Mouse (Mus musculus) intestine, embryonic 15.5 days (tissue): ENCODE measurements around the gene Slc6a9. TPM values are rescaled to one million over a fixed set of nuclear protein-coding genes. Genes with fewer than 3 reads are reported as not detected.
A peak's percentile ranks its signal among the peaks of the same experiment; 100 is the strongest.

Experiments
- ATAC-seq: fragments of 200-750 bp; cut with Nextera tagmentation; 2 replicates; pipeline ENCODE4 v1.8.0; 2017; ENCODE audit warnings: moderate TSS enrichment, moderate library complexity
- H3K27ac ChIP-seq: fragments of 300-500 bp; sonication (generic); 2 replicates; pipeline ENCODE4 v1.5.1; 2015; ENCODE audit warnings: mild to moderate bottlenecking, inconsistent platforms
- H3K27me3 ChIP-seq: fragments of 300-500 bp; sonication (generic); replicated peaks from 2 replicates; pipeline ENCODE4 v1.6.1; 2015; ENCODE audit warnings: inconsistent platforms
- H3K36me3 ChIP-seq: fragments of 300-500 bp; sonication (generic); 2 replicates; pipeline ENCODE4 v1.6.1; 2015; ENCODE audit warnings: inconsistent platforms
- H3K4me1 ChIP-seq: fragments of 300-500 bp; sonication (generic); replicated peaks from 2 replicates; pipeline ENCODE4 v1.6.1; 2015; ENCODE audit warnings: inconsistent platforms
- H3K4me2 ChIP-seq: fragments of 300-500 bp; sonication (generic); replicated peaks from 2 replicates; pipeline ENCODE4 v1.6.1; 2015; ENCODE audit warnings: mild to moderate bottlenecking, inconsistent platforms
- H3K4me3 ChIP-seq: fragments of 300-500 bp; sonication (generic); replicated peaks from 2 replicates; pipeline ENCODE4 v1.5.1; 2015; ENCODE audit warnings: inconsistent platforms
- H3K9ac ChIP-seq: fragments of 300-500 bp; sonication (generic); 2 replicates; pipeline ENCODE4 v1.6.1; 2015; ENCODE audit warnings: inconsistent platforms
- H3K9me3 ChIP-seq: fragments of 300-500 bp; sonication (generic); 2 replicates; pipeline ENCODE4 v1.6.1; 2016; ENCODE audit warnings: inconsistent platforms
- WGBS: fragments of 180-500 bp; shearing (Covaris S2); methylation state at CpG from one replicate; pipeline ENCODE4 v1.1.7; 2015; 5-methylcytosine and 5-hydroxymethylcytosine counted together
- polyA plus RNA-seq: library from polyadenylated mRNA; unstranded; fragments of >200 nt; fragmentation: Nextera tagmentation; extraction: Ambion mirVana; gene quantifications from 2 replicates; pipeline ENCODE4 v1.2.1, GENCODE M21; 2015

Slc6a9 gene
- polyA plus RNA-seq, 1 experiment from 2014 or later: 9.0 TPM

DNA sequence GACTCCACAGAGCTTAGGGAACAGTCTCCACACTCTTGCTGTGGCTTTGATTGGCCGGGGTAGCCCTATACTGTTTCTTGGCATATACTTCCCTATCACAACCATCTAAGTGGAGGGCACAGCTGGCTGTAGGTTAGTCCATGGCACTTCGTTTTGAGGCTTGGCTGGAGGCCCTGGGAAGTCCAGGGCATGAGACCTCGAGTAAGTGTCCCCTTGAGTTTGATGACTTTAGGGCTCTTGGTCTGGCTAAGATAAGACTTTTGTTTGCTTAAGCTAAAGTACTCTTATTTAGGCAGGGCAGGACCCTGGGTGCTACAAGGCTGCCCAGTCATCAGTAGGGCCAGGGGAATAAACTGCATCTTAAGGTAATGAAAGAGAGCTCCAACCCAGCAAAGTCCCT lies 63.8 kb downstream of the Slc6a9 start:
- H3K27me3 ChIP-seq: no peaks in the 10 kb centered on the region
- H3K36me3 ChIP-seq: peaks cover 51% of the 10 kb centered on the region
- no peak overlapping the region for H3K9ac ChIP-seq
- no peak overlapping the region for H3K4me3 ChIP-seq
- no peak for ATAC-seq
- no peaks in the 10 kb centered on the region for H3K4me1 ChIP-seq
- 67% methylated on average over 3 of the region's 3 CpGs for WGBS
- H3K27ac ChIP-seq: no peak overlapping the region
- H3K9me3 ChIP-seq: no peaks in the 10 kb centered on the region
- H3K4me2 ChIP-seq: no peak overlapping the region

DNA sequence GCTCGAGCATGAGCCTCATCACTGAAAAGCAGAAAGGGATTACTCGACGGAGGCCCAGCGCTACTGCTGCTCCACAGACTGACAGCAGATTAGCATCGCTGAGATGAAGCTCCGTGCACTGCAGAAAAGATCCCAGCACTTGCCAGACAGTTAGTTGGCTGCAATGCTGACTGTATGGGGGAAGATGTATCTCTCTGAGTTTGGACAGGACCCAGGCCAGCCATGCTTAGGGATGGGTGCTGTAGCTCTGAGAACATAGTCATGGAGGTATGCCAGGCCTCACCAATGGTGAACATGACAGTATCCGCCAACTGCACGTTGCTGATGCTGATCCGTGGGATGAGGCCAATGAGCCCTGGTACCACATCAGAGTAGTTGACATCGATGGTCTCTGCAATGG lies 69.8 kb downstream of the Slc6a9 start:
- no peaks in the 10 kb centered on the region for H3K9me3 ChIP-seq
- no peak overlapping the region for H3K9ac ChIP-seq
- H3K36me3 ChIP-seq: peaks cover 44% of the 10 kb centered on the region
- H3K4me3 ChIP-seq: no peak overlapping the region
- ATAC-seq: no peak
- peaks cover 2% of the 10 kb centered on the region; the same call in 1 of the 2 replicates for H3K4me1 ChIP-seq
- 86% methylated on average over 10 of the region's 10 CpGs for WGBS
- H3K27ac ChIP-seq: no peak overlapping the region
- no peaks in the 10 kb centered on the region for H3K27me3 ChIP-seq
- no peak overlapping the region for H3K4me2 ChIP-seq

DNA sequence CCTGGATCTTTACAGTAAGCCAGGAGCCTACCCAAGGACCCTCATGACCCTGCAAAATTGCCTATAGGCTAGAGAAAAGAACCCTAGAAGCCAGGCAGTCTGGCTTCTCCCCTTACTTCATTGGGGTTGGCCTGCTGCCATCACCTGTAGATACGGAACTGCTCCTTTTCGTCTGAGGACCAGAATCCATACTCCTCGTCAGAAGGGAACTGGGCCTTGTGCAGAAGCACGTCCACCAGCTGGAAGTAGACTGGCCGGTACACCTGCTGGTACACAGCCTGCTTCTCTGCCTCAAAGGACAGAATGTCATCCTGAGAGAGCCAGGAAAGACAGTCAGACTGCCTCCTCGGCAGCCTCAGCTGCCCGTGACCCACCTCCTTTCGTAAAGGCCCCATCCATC lies 70.5 kb downstream of the Slc6a9 start:
- H3K27ac ChIP-seq: no peak overlapping the region
- no peak overlapping the region for H3K4me3 ChIP-seq
- no peak for ATAC-seq
- no peaks in the 10 kb centered on the region for H3K9me3 ChIP-seq
- peaks cover 5% of the 10 kb centered on the region; the same call in 1 of the 2 replicates for H3K4me1 ChIP-seq
- peaks cover 39% of the 10 kb centered on the region for H3K36me3 ChIP-seq
- H3K9ac ChIP-seq: no peak overlapping the region
- no peak overlapping the region for H3K4me2 ChIP-seq
- WGBS: 87% methylated on average over 8 of the region's 8 CpGs
- H3K27me3 ChIP-seq: no peaks in the 10 kb centered on the region

DNA sequence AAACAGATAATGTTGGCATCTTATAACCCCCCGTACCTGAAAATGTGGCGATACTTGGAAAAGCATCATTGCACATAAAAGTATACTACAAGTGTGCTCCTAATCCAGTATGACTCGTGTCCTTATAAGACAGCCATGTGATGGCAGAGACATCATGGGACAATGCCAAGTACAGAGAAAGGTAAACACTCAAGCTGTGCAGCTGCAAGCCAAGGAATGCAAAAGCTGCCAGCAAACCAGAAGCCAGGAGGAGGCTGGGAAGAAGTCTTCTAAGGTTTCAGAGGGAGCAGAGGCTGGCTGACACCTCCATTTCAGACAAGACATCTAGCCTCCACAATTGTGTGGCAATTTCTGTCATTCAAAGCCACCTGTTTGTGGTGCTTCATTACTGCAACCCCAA lies 71.9 kb downstream of the Slc6a9 start:
- ATAC-seq: no peak
- 86% methylated on average over 3 of the region's 3 CpGs for WGBS

DNA sequence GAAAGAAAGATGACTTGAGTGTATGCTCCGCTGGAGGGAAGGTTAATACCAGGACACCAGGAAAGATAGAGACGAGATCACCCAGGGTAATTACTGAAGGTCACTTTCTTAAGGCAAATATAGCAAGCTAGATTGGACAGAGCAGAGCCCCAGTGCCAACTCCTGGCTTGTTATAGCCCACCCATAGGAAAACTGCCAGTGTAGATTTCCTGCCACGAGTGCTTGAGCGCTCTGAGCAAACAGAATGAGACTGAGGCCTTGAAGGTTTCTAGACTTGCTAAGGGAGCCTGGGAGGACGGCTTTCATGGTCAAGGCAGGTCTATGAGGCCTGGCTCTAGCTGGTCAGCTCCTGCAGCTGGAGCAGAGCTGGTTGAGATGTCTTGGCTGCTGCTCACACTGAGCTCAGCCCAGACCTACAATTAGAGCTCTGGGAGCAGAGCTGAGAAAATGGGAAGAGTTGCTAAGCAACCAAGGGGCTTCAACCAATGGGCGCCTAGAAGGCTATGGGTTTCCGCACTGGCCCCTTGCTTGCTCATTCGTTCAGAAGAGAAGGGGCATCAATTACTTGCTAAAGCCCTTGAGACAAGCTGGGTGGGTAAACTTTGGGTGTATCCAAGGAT lies 74.6 kb downstream of the Slc6a9 start:
- no peak for ATAC-seq
- no peaks in the 10 kb centered on the region for H3K9me3 ChIP-seq
- peaks cover 18% of the 10 kb centered on the region for H3K4me1 ChIP-seq
- peaks cover 19% of the 10 kb centered on the region for H3K36me3 ChIP-seq
- H3K4me3 ChIP-seq: no peak overlapping the region
- WGBS: 75% methylated on average over 8 of the region's 8 CpGs
- H3K4me2 ChIP-seq: no peak overlapping the region
- no peaks in the 10 kb centered on the region for H3K27me3 ChIP-seq
- H3K9ac ChIP-seq: no peak overlapping the region
- H3K27ac ChIP-seq: no peak overlapping the region

More for the DNA sequence above, 71.9 kb downstream of the Slc6a9 start:
- Histone ChIP-seq H3K9ac (no peak overlapping the region), H3K4me2 (no peak overlapping the region), H3K4me1 (peaks cover 5% of the 10 kb centered on the region; the same call in 1 of the 2 replicates), H3K4me3 (no peak overlapping the region), H3K36me3 (peaks cover 31% of the 10 kb centered on the region), H3K27me3 (no peaks in the 10 kb centered on the region), H3K27ac (no peak overlapping the region), H3K9me3 (no peaks in the 10 kb centered on the region)

DNA sequence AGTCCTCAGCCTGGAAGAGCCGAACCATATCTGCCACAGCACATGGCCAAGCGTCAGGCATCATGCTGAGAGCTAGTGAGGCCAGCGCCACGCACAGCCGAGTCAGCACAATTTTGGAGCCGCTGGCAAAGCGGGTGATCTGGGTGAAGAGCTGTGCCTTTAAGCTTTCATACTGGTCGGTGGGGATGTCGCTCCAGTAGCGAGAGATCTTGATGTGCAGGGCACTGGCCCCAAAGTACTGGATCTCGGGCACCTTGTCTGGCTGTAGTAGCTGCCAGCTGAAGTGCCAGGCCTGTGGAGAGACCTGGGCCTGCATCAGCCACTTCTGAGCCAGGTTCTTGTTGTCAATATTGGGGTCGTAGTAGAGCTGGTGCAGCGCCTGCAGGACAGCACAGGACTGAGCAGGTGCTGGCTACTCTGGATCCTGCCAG lies 77.8 kb downstream of the Slc6a9 start:
- ATAC-seq: no peak
- Histone ChIP-seq H3K27ac (no peak overlapping the region), H3K4me1 (peaks cover 24% of the 10 kb centered on the region), H3K9ac (no peak overlapping the region), H3K9me3 (no peaks in the 10 kb centered on the region), H3K4me2 (peak overlapping the region; percentile 97; the same call in 1 of the 2 replicates), H3K4me3 (no peak overlapping the region), H3K27me3 (no peaks in the 10 kb centered on the region), H3K36me3 (peaks cover 7% of the 10 kb centered on the region; the same call in 1 of the 2 replicates)
- whole genome bisulfite sequencing: 94% methylated on average over 13 of the region's 13 CpGs

DNA sequence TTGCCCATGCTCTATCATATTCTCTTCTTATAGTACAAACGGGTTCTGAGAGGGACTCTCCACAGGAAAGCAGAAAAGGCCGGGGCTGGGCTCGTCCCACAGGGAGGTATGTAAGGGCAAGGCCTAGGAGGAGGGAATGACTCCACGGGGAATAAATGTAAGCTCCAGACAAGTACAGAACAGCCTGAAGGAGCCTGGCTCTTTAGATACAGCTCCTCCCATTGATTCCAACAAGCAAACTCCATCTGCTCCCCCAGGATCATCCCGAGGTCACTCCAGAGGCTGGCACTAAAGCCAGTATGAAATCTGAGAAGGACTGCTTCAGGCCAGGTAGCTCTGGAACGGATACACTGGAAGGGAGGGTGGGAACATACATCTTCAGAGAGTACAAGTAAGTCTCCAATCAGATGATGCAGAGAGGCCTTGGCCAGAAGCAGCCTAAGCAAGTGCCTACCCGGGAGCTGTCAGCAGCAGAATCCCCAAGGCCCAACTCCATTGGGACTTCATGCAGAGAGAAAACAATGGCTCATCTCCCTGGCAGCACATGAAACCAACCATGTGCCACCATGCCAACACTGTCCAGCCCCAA lies 78.5 kb downstream of the Slc6a9 start:
- H3K36me3 ChIP-seq: peaks cover 7% of the 10 kb centered on the region; the same call in 1 of the 2 replicates
- H3K27ac ChIP-seq: no peak overlapping the region
- no peaks in the 10 kb centered on the region for H3K27me3 ChIP-seq
- no peaks in the 10 kb centered on the region for H3K9me3 ChIP-seq
- H3K4me2 ChIP-seq: peak overlapping the region; percentile 97
- no peak for ATAC-seq
- peaks cover 26% of the 10 kb centered on the region for H3K4me1 ChIP-seq
- 0 out of 2 replicates have a peak overlapping the region, but pooled peaks have one; percentile 72 for H3K4me3 ChIP-seq
- no peak overlapping the region for H3K9ac ChIP-seq
- WGBS: 51% methylated on average over 7 of the region's 7 CpGs

DNA sequence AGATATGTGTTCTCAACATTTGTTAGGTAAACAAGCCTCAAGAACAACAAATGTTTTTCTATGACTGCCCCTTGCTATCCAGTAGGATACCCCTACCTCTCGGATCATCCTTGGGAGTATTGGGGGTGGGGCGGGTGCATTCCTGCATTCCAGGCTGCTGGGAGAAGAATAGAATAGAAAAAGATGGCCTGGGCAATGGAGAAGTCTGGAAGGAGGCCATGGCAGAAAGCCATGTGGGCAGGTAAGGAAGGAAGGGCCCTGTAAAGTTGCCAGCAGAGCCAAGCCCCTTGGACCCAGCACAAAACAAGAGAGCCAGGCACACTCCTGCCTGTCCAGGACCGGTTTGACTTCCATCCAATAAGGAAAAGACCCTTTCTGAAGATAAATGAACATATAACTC lies 79.1 kb downstream of the Slc6a9 start:
- peaks cover 26% of the 10 kb centered on the region for H3K4me1 ChIP-seq
- H3K9me3 ChIP-seq: no peaks in the 10 kb centered on the region
- H3K36me3 ChIP-seq: peaks cover 7% of the 10 kb centered on the region; the same call in 1 of the 2 replicates
- peak overlapping the region; percentile 97 for H3K4me2 ChIP-seq
- ATAC-seq: no peak
- no peaks in the 10 kb centered on the region for H3K27me3 ChIP-seq
- H3K4me3 ChIP-seq: peak overlapping the region; percentile 72
- H3K27ac ChIP-seq: no peak overlapping the region
- 53% methylated on average over 3 of the region's 3 CpGs for WGBS
- 0 out of 2 replicates have a peak overlapping the region, but pooled peaks have one; percentile 71 for H3K9ac ChIP-seq

DNA sequence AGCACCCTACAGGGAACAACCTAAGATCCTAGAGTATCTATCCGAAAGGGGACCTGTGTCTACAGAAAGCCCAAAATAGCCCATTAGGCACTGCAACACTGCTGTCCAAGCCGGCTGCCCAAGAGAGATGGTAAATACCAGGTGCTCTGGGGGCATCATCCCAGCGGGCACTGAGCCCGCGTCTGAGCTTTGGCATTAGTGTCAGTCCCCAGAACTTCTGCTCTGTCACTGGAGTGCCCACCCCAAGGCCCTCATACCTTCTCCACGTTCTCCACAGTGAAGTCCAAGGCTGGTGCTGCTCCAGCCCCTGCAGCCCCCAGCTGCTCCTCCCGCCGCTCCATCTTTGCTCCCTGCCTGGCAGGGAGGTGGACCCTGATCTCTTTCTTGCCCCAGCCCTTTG lies 79.7 kb downstream of the Slc6a9 start:
- Histone ChIP-seq H3K36me3 (peaks cover 5% of the 10 kb centered on the region; the same call in 1 of the 2 replicates), H3K4me1 (peaks cover 27% of the 10 kb centered on the region), H3K27me3 (no peaks in the 10 kb centered on the region), H3K4me3 (peak overlapping the region; percentile 72), H3K27ac (no peak overlapping the region), H3K4me2 (peak overlapping the region; percentile 97), H3K9ac (peak overlapping the region; percentile 71), H3K9me3 (no peaks in the 10 kb centered on the region)
- no peak; the same call in 1 of the 2 replicates for ATAC-seq
- 20% methylated on average over 8 of the region's 8 CpGs for WGBS

DNA sequence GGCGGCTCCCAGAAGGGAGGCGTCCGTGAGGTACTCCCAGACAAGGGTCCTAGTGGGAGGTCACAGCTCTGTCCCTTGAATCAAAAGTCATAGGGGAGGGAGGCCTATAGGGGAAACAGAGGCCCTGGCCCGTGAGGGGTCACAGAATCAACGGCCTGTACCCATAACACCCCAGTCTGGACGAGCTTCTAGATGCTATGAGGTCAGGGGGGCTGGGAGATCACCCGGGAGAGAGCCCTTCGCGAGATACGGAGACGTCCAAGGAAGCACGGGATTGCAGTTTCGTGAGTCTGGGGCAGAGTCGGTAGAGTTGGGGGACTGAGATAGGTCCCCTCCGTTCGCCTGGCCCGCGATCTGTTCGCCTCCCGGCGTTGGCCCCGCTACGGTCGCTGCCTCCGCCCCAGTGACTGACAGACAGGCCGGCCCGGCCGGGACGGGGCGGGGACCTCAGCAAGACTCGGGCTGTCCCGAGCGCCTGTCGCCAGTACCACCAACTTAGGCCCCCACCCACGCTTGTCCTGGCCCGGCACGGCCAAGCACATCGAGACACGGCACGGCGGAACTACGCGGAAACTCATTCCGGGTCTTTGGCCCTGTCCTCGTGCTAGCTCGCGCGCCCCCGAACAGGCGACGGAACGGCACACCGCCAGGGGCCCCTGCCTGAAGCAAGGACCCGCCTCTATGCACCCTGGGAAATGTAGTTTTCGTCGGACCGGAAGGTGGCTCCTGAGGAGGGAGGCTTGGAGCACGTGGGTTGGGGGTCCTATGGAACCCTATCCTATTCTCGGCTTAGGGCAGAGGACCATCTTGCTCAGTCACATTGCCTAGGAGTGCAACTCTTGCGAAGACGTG lies 80.5 kb downstream of the Slc6a9 start, which contains the start of gene Ipo13:
TSS of gene Ipo13 (minus strand) at position 409 of the 852 bp plus-strand sequence.
- no peaks in the 10 kb centered on the region for H3K27me3 ChIP-seq
- peak; percentile 96 for ATAC-seq
- H3K36me3 ChIP-seq: peaks cover 4% of the 10 kb centered on the region; the same call in 1 of the 2 replicates
- peaks cover 23% of the 10 kb centered on the region for H3K4me1 ChIP-seq
- H3K9me3 ChIP-seq: no peaks in the 10 kb centered on the region
- peak within 1 kb of the TSS; percentile 88 for H3K27ac ChIP-seq
- peak within 1 kb of the TSS; percentile 97 for H3K4me2 ChIP-seq
- WGBS: under 1% methylated on average over 61 of the region's 61 CpGs
- H3K9ac ChIP-seq: peak within 1 kb of the TSS; percentile 71
- peak within 1 kb of the TSS; percentile 72 for H3K4me3 ChIP-seq

DNA sequence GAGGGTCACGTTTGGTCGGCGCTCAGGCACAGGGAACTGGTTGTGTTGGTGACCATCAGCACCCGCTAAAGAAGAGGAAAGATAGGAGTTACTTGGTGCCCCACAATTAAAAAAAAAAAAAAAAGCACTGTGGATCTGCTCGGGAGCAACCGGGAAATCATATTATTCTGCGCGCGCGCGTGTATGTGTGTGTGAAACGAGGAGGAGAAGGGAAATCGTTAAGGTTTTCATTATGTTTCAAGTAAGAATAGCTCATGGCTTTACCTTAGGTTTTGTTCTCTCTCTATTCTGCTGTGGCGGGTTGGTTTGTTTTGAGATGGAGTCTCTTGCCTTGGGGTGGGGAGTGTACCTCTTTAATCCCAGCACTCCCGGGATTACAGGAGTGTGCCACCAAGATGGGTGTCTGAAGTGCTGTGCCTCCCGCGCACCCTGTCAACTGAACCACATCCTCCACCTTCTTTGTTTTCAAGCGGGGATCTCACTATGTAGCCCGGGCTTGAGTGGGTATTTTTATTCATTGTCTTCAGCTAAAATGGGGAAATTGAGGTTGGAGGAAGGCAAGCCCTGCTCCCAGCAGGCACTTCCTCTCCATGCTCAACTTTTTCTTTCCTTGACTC lies 81.3 kb downstream of the Slc6a9 start:
- WGBS: 5% methylated on average over 19 of the region's 19 CpGs
- no peak for ATAC-seq
- H3K4me1 ChIP-seq: peaks cover 23% of the 10 kb centered on the region
- peak overlapping the region; percentile 88; the same call in 1 of the 2 replicates for H3K27ac ChIP-seq
- peak overlapping the region; percentile 71 for H3K9ac ChIP-seq
- H3K4me2 ChIP-seq: peak overlapping the region; percentile 97
- no peaks in the 10 kb centered on the region for H3K27me3 ChIP-seq
- H3K9me3 ChIP-seq: no peaks in the 10 kb centered on the region
- peak overlapping the region; percentile 72 for H3K4me3 ChIP-seq
- H3K36me3 ChIP-seq: peaks cover 4% of the 10 kb centered on the region; the same call in 1 of the 2 replicates
